Mouse (Mus musculus): ENCODE data around the gene Macf1.

DNA sequence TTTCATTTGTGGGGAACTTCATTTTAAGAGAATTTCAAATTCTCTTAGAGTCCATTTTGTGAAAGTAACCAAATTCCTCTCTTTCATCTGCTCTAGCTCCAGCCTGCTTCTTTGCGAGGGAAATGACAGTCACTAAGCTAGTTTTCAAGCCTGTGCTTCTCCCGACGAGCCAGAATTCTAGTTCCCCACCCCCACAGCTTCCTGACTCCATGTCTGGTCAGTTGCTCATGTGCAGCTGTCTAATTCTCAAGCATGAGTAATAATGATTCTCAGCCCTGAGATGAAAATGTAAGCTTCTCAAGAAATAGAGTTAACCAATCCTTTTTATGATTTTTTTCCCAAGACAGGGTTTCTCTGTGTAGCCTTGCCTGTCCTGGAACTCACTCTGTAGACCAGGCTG is 236.9 kb downstream of the Macf1 start:
- TF ChIP-seq CTCF (conservative IDR thresholded peaks at IDR 0.05; ENCODE audit: insufficient read depth, insufficient read length, low read depth, low read length) (no peak), POLR2A (IDR thresholded peaks at IDR 0.05; ENCODE audit: low read depth, low read length) (no peak)
